Comparison of ENCODE assay signal across 10 mouse cellular contexts in the genomic region with DNA sequence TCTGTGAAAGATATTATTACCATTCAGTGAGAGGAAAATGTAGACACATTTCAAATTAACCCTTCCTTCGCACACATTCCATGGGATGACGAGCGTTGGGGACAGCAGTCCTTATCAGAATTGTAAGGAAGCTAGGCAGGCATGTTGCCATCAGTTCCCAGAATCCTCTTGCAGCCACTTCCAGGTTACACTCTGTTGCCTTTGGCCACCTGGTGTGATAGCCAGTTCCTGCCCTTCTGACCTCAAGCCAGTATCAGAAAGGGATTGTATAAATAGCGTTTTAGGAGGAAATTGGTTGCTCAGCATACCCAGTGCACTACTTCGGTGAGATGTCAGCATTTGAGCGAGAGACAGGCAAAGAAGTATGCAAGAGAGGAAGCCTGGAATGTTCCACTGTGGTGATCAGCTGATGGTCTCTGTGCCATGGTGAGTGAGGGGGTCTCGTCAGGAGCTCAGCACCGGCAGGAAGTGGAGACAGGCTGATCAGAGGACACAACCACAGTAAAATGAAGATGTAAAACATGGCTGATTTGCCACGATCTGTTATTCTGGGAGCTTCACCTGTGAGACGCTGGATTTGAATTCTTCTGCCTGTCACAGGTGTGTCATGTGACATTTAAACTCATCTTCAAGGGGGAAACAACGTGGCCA. TPM values are rescaled to one million over a fixed set of nuclear protein-coding genes. Genes with fewer than 3 reads are reported as not detected.
A peak's percentile ranks its signal among the peaks of the same experiment; 100 is the strongest.
DNase-seq lines count a peak whose midpoint lies in the region; ATAC-seq and TF ChIP-seq lines count a peak whose summit lies in the region.
"Had no signal": no experiment of that assay in that cellular context is flagged by ENCODE, and none has a peak within 500 bp of the region (broad histone marks: within the 10 kb centered on the region; RNA-seq: fewer than 3 reads in every experiment).

No protein-coding gene starts in this region.

- no peak for DNase-seq in forebrain, embryonic 11.5 days (ENCODE audit: low spot score)
- DNase-seq in liver, adult 2 months (ENCODE audit: extremely low read depth, low read depth, low spot score), result peak; percentile 94
- no peak for DNase-seq in MEL (ENCODE audit: low read depth, low spot score)
- no peak for DNase-seq in liver, postnatal 0 days
- DNase-seq in testis, postnatal 10 days (ENCODE audit: low spot score), result no peak
- DNase-seq in layer of hippocampus, adult 8-10 months (ENCODE audit: low spot score in 2 of 2), result no peak

- H3K36me3 ChIP-seq in forebrain, embryonic 13.5 days (ENCODE audit: poor library complexity, severe bottlenecking), result peaks cover 7% of the 10 kb centered on the region; the same call in 1 of the 2 replicates
- H3K36me3 ChIP-seq in forebrain, embryonic 11.5 days (ENCODE audit: control insufficient read depth, insufficient read depth, low read length), result no peaks in the 10 kb centered on the region
- no peaks in the 10 kb centered on the region for H3K36me3 ChIP-seq in liver, adult 2 months (ENCODE audit: control insufficient read depth, insufficient read depth, low read length)
- no peaks in the 10 kb centered on the region for H3K36me3 ChIP-seq in liver, embryonic 12.5 days
- no peaks in the 10 kb centered on the region for H3K36me3 ChIP-seq in MEL (ENCODE audit: control insufficient read depth in 1 of 2, insufficient read depth in 2 of 2, low read length in 2 of 2)
- H3K36me3 ChIP-seq in liver, postnatal 0 days (replicated peaks; ENCODE audit: insufficient read depth, low read length), result no peaks in the 10 kb centered on the region
- H3K36me3 ChIP-seq: midbrain, embryonic 13.5 days had no signal

- no peak for TF ChIP-seq CTCF in liver, adult 2 months (IDR thresholded peaks at IDR 0.05; ENCODE audit: low read depth, low read length)
- no peak for TF ChIP-seq CTCF in MEL (IDR thresholded peaks at IDR 0.05 in 2 of 3, conservative IDR thresholded peaks at IDR 0.05 in 1 of 3; ENCODE audit: control insufficient read depth in 1 of 3, insufficient read depth in 1 of 3, low read depth in 2 of 3, low read length in 3 of 3, poor library complexity in 1 of 3, severe bottlenecking in 1 of 3)
- no peak for TF ChIP-seq CTCF in liver, postnatal 0 days (IDR thresholded peaks at IDR 0.05; ENCODE audit: low read depth)

- H3K27me3 ChIP-seq in forebrain, embryonic 13.5 days, result no peaks in the 10 kb centered on the region
- H3K27me3 ChIP-seq in forebrain, embryonic 11.5 days (ENCODE audit: control insufficient read depth, insufficient read depth, low read length), result no peaks in the 10 kb centered on the region
- no peaks in the 10 kb centered on the region for H3K27me3 ChIP-seq in liver, adult 2 months (ENCODE audit: control insufficient read depth, insufficient read depth, low read length)
- H3K27me3 ChIP-seq in liver, embryonic 12.5 days (replicated peaks), result peaks cover 23% of the 10 kb centered on the region
- peaks cover 2 to 8% of the 10 kb centered on the region in 2 experiments; a peak in 3 of 4 replicates for H3K27me3 ChIP-seq in MEL (ENCODE audit: control insufficient read depth in 1 of 2, insufficient read depth in 2 of 2, low read length in 2 of 2)
- H3K27me3 ChIP-seq in liver, postnatal 0 days (ENCODE audit: insufficient read depth, low read length), result no peaks in the 10 kb centered on the region
- H3K27me3 ChIP-seq: midbrain, embryonic 13.5 days had no signal

- TF ChIP-seq EP300 in MEL (IDR thresholded peaks at IDR 0.05; ENCODE audit: low read depth in 1 of 2, low read length in 2 of 2), result no peak
- no peak for TF ChIP-seq EP300 in liver, postnatal 0 days (IDR thresholded peaks at IDR 0.05; ENCODE audit: low read depth)

- ATAC-seq in forebrain, embryonic 13.5 days, result no peak
- no peak for ATAC-seq in forebrain, embryonic 11.5 days (replicated peaks; ENCODE audit: low FRiP score)
- ATAC-seq in liver, embryonic 12.5 days, result no peak
- no peak for ATAC-seq in liver, postnatal 0 days
- ATAC-seq: midbrain, embryonic 13.5 days had no signal

- no peak for TF ChIP-seq POLR2A in liver, adult 2 months (IDR thresholded peaks at IDR 0.05; ENCODE audit: extremely low read depth, insufficient read depth, low read length)
- TF ChIP-seq POLR2A in MEL (IDR thresholded peaks at IDR 0.05; ENCODE audit: control insufficient read depth in 1 of 2, insufficient read depth in 1 of 2, low read depth in 1 of 2, low read length in 2 of 2, poor library complexity in 1 of 2), result no peak

- no peak for TF ChIP-seq RAD21 in MEL (IDR thresholded peaks at IDR 0.05; ENCODE audit: low read depth, low read length)

- peak overlapping the region; percentile 46; the same call in 1 of the 2 replicates for H3K27ac ChIP-seq in forebrain, embryonic 13.5 days
- H3K27ac ChIP-seq in forebrain, embryonic 11.5 days (ENCODE audit: low read depth, low read length), result no peak overlapping the region
- peak overlapping the region; percentile 83 for H3K27ac ChIP-seq in liver, adult 2 months (replicated peaks; ENCODE audit: insufficient read depth, low read depth, low read length)
- H3K27ac ChIP-seq in liver, embryonic 12.5 days, result no peak overlapping the region
- H3K27ac ChIP-seq in MEL (ENCODE audit: control insufficient read depth, low read depth, low read length), result no peak overlapping the region
- H3K27ac ChIP-seq in liver, postnatal 0 days (ENCODE audit: low read depth), result peak overlapping the region; percentile 19
- H3K27ac ChIP-seq: hindbrain, embryonic 14.5 days; midbrain, embryonic 13.5 days had no signal

- peaks cover 10% of the 10 kb centered on the region; the same call in 1 of the 2 replicates for H3K79me2 ChIP-seq in liver, adult 2 months (ENCODE audit: control insufficient read depth, insufficient read depth, low read length)
- H3K79me2 ChIP-seq in MEL (ENCODE audit: control insufficient read depth, insufficient read depth, low read length, poor library complexity), result no peaks in the 10 kb centered on the region

- H3K9ac ChIP-seq in forebrain, embryonic 13.5 days, result peak overlapping the region; percentile 38; the same call in 1 of the 2 replicates
- no peak overlapping the region for H3K9ac ChIP-seq in forebrain, embryonic 11.5 days (ENCODE audit: low read length)
- peak overlapping the region; percentile 57 for H3K9ac ChIP-seq in liver, adult 2 months (ENCODE audit: low read depth, low read length)
- no peak overlapping the region for H3K9ac ChIP-seq in liver, embryonic 12.5 days
- H3K9ac ChIP-seq in MEL (ENCODE audit: control insufficient read depth, low read depth, low read length, poor library complexity, severe bottlenecking), result no peak overlapping the region
- no peak overlapping the region for H3K9ac ChIP-seq in liver, postnatal 0 days (replicated peaks)
- H3K9ac ChIP-seq: hindbrain, embryonic 14.5 days; midbrain, embryonic 13.5 days had no signal

- no peak overlapping the region for H3K4me3 ChIP-seq in forebrain, embryonic 13.5 days
- H3K4me3 ChIP-seq in forebrain, embryonic 11.5 days (ENCODE audit: low read depth, low read length), result no peak overlapping the region
- peak overlapping the region; percentile 22; the same call in 1 of the 2 replicates for H3K4me3 ChIP-seq in liver, adult 2 months (ENCODE audit: insufficient read depth, low read depth, low read length)
- H3K4me3 ChIP-seq in liver, embryonic 12.5 days, result no peak overlapping the region
- no peak overlapping the region for H3K4me3 ChIP-seq in MEL (ENCODE audit: control insufficient read depth in 1 of 2, insufficient read depth in 1 of 2, low read depth in 2 of 2, low read length in 2 of 2)
- H3K4me3 ChIP-seq in liver, postnatal 0 days (ENCODE audit: low read depth, low read length), result no peak overlapping the region
- H3K4me3 ChIP-seq: midbrain, embryonic 13.5 days had no signal

- peaks cover 87% of the 10 kb centered on the region for H3K4me1 ChIP-seq in forebrain, embryonic 13.5 days
- peaks cover 42% of the 10 kb centered on the region for H3K4me1 ChIP-seq in forebrain, embryonic 11.5 days (replicated peaks; ENCODE audit: control insufficient read depth, insufficient read depth, low read length)
- H3K4me1 ChIP-seq in liver, adult 2 months (ENCODE audit: control insufficient read depth, insufficient read depth, low read length), result peaks cover 36% of the 10 kb centered on the region
- H3K4me1 ChIP-seq in liver, embryonic 12.5 days, result peaks cover 52% of the 10 kb centered on the region
- peaks cover 0 to 13% of the 10 kb centered on the region in 2 experiments; a peak in 2 of 4 replicates for H3K4me1 ChIP-seq in MEL (ENCODE audit: control insufficient read depth in 1 of 2, insufficient read depth in 2 of 2, low read length in 2 of 2)
- peaks cover 41% of the 10 kb centered on the region for H3K4me1 ChIP-seq in liver, postnatal 0 days (ENCODE audit: insufficient read depth)

- no peaks in the 10 kb centered on the region for H3K9me3 ChIP-seq in forebrain, embryonic 13.5 days (replicated peaks)
- H3K9me3 ChIP-seq in forebrain, embryonic 11.5 days (ENCODE audit: control insufficient read depth, low read length), result no peaks in the 10 kb centered on the region
- no peaks in the 10 kb centered on the region for H3K9me3 ChIP-seq in liver, embryonic 12.5 days (replicated peaks)
- H3K9me3 ChIP-seq in MEL (replicated peaks; ENCODE audit: insufficient read depth, low read length), result no peaks in the 10 kb centered on the region
- H3K9me3 ChIP-seq in liver, postnatal 0 days (ENCODE audit: low read length), result no peaks in the 10 kb centered on the region
- H3K9me3 ChIP-seq: midbrain, embryonic 13.5 days had no signal

- no peak overlapping the region; the same call in 1 of the 2 replicates for H3K4me2 ChIP-seq in forebrain, embryonic 13.5 days
- no peak overlapping the region for H3K4me2 ChIP-seq in forebrain, embryonic 11.5 days (ENCODE audit: low read depth, low read length, severe bottlenecking)
- H3K4me2 ChIP-seq in liver, embryonic 12.5 days, result no peak overlapping the region
- H3K4me2 ChIP-seq in liver, postnatal 0 days (ENCODE audit: low read depth, low read length), result peak overlapping the region; percentile 33; the same call in 1 of the 2 replicates
- H3K4me2 ChIP-seq: hindbrain, embryonic 14.5 days; midbrain, embryonic 13.5 days had no signal

- WGBS in forebrain, embryonic 13.5 days, result 71% methylated on average over 11 of the region's 11 CpGs
- 73% methylated on average over 11 of the region's 11 CpGs for WGBS in forebrain, embryonic 11.5 days
- WGBS in liver, adult 2 months, result 12% methylated on average over 11 of the region's 11 CpGs
- WGBS in liver, embryonic 12.5 days (ENCODE audit: insufficient replicate concordance), result 35% methylated on average over 11 of the region's 11 CpGs
- WGBS in liver, postnatal 0 days (ENCODE audit: insufficient replicate concordance), result 39% methylated on average over 11 of the region's 11 CpGs

RNA-seq across cellular contexts. Expression of a gene that starts 9.0 kb away (rescaled TPM):
- polyA plus RNA-seq in forebrain, embryonic 13.5 days (2015; fragmentation: Nextera tagmentation; extraction: Ambion mirVana), result 26.2 and 31.6 TPM in 2 replicates
- polyA plus RNA-seq in forebrain, embryonic 11.5 days (2014; fragmentation: Nextera tagmentation; extraction: Ambion mirVana), result 16.2 and 17.3 TPM in 2 replicates
- 5.9 and 6.0 TPM in 2 replicates for total RNA-seq in liver, adult 2 months (2014; rRNA removed)
- 2.1 and 5.3 TPM in 2 replicates for polyA plus RNA-seq in liver, adult 2 months (2012; rRNA removed)
- polyA plus RNA-seq in liver, embryonic 12.5 days (2016; fragmentation: Nextera tagmentation; extraction: Ambion mirVana), result 1.1 and 1.8 TPM in 2 replicates
- total RNA-seq in MEL (2012; rRNA removed), result not detected in 2 replicates
- polyA plus RNA-seq in MEL (2012; ENCODE audit: insufficient read depth in 1 of 2, insufficient read length in 2 of 2, low read depth in 1 of 2, low replicate concordance in 2 of 2, missing spikeins in 1 of 2), result under 1 TPM in 1 of 2 experiments, not detected in 1; 0.04 TPM
- polyA plus RNA-seq in liver, postnatal 0 days (2015; fragmentation: Nextera tagmentation; extraction: Ambion mirVana), result 2.7 and 4.3 TPM in 2 replicates
- 10 to 100 TPM; 15.1 to 17.9 (median 17.0) TPM for total RNA-seq in layer of hippocampus, adult 8-10 months (2022)

Comparison
In these comparisons a context has a peak if more than half of its experiments do, and no peak if none do; other contexts are left out.
1. H3K27ac ChIP-seq: peak in forebrain, embryonic 13.5 days (single experiment), liver, adult 2 months (single experiment) and liver, postnatal 0 days (single experiment); none in forebrain, embryonic 11.5 days (single experiment), liver, embryonic 12.5 days (single experiment) and MEL (single experiment).
2. H3K9ac ChIP-seq: peak in forebrain, embryonic 13.5 days (single experiment) and liver, adult 2 months (single experiment); none in forebrain, embryonic 11.5 days (single experiment), liver, embryonic 12.5 days (single experiment), MEL (single experiment) and liver, postnatal 0 days (single experiment).